Mouse (Mus musculus): Measurements from ENCODE around the gene Zfp354b. TPM values are rescaled to one million over a fixed set of nuclear protein-coding genes. Genes with fewer than 3 reads are reported as not detected.
A peak's percentile ranks its signal among the peaks of the same experiment; 100 is the strongest.

The Zfp354b gene
- 1 to 10 TPM; 1.1 to 1.3 TPM for total RNA-seq (2021)

DNA sequence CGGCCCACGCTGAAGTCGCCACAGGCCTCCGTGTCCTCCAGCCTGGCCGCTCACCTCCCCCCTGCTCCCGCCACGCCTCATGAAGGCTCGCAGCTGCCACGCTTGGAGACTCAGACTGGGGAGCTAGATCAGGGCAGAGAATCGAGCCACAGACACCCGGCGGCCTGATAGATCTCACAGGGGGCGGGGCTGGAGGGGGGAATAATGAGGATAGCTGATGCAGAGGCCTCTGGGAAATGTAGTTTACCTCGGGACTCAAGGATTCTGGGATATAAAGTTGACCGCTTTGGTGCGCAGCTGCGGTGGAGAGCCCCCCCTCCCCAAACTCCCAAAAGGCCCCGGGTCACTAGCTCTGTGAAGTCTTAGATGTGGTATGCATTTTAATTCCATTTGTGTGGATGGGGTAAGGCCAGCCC, at the start of gene Zfp354b:
Gene Zfp354b (minus strand): TSS at position 183 of the 416 bp plus-strand sequence.
- intact Hi-C loops (cut with DNase I): loop anchor here (5.0 to 10.0 kb wide), 2 partner anchors 104 to 603 kb away; partner anchors contain the start of gene Zfp354c
- peak; percentile 85 for DNase-seq

DNA sequence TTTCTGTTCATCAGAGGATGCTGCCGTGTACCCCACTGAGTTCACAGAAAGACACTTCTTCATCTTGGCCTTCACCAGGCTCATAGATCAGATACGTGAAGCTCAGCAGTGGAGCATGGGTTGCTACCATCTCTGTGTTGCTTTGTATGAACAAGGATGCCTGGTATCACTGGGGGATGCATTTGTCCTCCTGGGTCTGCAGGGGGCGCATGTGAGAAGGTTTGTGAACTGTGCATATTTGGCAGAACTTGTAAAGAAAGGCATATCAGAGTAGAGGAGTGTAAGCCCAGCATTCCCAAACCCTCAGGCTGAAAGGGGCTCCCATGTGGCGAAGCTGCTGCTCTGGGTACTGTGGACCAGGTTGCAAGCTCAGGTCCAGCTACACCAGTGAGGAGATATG, 45.8 kb upstream of the Zfp354b start:
- intact Hi-C loops (cut with DNase I): no loop called here
- DNase-seq: no peak

- DNase-seq: no peak
- intact Hi-C loops (cut with DNase I): no loop called here
These were observed 34.8 kb upstream of the Zfp354b start, which contains the start of gene Olfr1378 for GRCm38 (mm10) chr11:50966230-50966629. TSS of gene Olfr1378 (plus strand) at chr11:50966530.

DNA sequence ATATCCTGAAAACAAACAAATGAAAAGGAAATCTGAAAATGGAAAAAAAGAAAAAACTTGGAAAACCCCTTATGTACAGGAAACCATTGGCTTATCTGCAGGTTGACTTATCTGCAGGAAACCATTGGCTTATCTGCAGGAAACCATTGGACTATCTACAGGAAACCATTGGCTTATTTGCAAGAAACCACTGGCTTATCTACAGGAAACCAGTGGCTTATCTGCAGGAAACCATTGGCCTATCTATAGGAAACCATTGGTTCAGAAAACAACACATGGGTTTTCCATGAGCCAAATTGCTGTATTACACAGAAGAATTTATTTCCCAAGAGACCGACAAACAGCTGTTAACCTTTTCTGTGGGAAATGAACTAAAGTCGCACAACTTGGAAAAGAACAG, 33.5 kb upstream of the Zfp354b start:
- peak; percentile 5 to 30 for DNase-seq
- intact Hi-C loops (cut with DNase I): no loop called here

DNA sequence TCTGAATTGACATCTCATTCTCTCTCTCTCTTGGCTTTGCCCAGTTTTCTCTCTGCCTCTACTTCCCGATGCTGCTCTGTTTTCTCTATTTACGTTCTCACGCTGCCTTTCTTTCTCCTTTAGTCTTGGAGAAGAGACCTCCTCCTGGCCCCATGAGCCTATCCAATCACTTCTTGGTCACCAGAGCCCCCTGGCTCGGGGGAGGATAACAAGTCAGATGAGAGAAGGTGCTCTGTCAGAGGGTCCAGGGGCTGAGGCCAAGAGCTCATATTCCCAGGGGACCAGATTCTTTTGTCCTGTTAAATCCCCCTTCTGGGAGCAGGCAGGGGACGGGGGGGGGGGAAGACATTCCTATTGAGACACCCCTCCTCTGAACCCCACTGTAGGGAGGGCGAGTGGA, 22.2 kb upstream of the Zfp354b start, which contains the start of gene Prop1:
Gene Prop1 (minus strand): TSS at position 101 of the 400 bp plus-strand sequence.
- no peak for DNase-seq
- intact Hi-C loops (cut with DNase I): no loop called here

DNA sequence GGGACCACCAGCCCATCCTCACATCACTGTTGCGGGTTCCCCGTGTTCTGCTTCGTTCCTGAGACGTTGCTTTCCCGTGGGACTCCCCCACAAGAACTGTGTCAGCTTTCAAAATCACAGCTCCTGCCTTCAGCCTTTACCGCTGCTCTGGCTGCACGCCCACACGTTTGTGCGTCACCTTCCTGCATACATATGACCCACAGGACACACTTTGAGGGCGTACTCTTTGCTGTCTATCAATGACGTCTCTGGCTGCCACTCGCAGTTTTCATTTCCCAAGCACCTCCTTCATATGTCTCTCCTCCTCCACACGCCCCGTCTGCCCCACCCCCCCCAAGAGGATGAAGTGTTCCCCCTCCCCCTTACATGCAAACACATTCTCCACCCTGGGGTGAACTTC, 20.9 kb upstream of the Zfp354b start:
- no peak for DNase-seq
- intact Hi-C loops (cut with DNase I): no loop called here

GRCm38 (mm10) chr11:50943506-50943905, 12.1 kb upstream of the Zfp354b start, which contains the start of gene 4933414I15Rik:
TSS of gene 4933414I15Rik (minus strand) at chr11:50943765.
- DNase-seq: no peak
- intact Hi-C loops (cut with DNase I): loop anchor here (5.0 kb wide), 1 partner anchor 319 kb away; the partner anchor contains the start of genes BC049762 and Clk4

DNA sequence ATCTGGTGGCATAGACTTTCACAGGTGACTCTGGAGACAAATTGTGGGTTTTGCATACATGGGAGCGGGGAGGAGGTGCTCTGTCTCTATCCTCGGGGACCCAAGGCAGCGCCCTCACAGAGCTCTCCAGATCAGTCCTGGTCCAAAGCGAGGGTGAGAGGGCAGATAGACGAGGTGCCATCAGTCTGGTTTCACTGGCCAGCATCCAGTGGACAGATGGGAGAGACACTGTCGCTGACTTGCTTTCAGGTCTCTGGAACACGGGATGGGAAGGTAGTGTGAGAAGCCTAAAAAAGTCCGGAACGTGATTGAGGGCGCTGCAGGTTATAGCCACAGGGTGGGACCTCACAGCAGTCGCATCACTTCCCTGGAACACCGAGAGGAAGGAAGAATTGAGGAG, 11.0 kb upstream of the Zfp354b start:
- DNase-seq: no peak
- intact Hi-C loops (cut with DNase I): loop anchor here (5.0 kb wide), 1 partner anchor 320 kb away; the partner anchor contains the start of genes BC049762 and Clk4

DNA sequence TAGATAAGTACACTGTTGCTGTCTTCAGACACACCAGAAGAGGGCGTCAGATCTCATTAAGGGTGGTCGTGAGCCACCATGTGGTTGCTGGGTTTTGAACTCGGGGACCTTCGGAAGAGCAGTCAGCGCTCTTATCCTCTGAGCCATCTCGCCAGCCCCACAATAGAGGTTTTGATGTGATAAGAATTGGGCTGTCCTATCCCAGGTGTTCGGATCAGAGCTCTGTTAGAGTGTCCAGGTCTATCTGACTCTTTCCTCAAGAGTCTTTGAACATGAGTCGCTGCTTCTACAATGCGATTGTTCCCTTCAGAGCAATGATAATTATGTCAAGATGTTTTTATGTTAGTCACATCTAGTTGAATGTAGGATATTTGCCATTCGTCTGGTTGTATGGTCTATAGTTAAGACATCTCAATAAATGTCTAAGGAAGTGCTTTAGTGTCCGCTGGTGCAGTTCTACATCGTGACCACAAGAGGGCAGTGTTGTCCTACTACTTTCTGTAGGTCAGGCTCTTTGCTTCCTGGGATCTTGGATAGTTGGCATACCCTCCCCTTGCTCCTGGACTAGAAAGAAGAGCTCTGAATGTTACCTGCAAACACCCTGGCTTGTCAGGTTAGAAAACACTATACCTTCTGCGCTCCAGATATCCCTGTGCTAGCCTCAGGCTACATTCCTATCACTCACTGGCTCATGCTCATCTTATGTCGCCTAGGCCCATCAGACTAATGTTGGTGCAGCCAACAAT, 8.4 kb upstream of the Zfp354b start:
- DNase-seq: peak; percentile 20 to 51
- intact Hi-C loops (cut with DNase I): loop anchor here (1.0 to 10.0 kb wide), 4 partner anchors 94 to 595 kb away; partner anchors contain the start of genes BC049762, Clk4 and Zfp354a

- no peak for DNase-seq
- intact Hi-C loops (cut with DNase I): loop anchor here (2.0 to 10.0 kb wide), 2 partner anchors 120 to 596 kb away; partner anchors contain the start of gene Zfp354a
These were observed 7.0 kb upstream of the Zfp354b start for GRCm38 (mm10) chr11:50938435-50938834.

- intact Hi-C loops (cut with DNase I): loop anchor here (5.0 to 10.0 kb wide), 2 partner anchors 105 to 603 kb away; partner anchors contain the start of gene Zfp354c
- DNase-seq: no peak
These were observed 607 bp upstream of the Zfp354b start for GRCm38 (mm10) chr11:50932040-50932439.

- intact Hi-C loops (cut with DNase I): loop anchor here (5.0 to 10.0 kb wide), 2 partner anchors 104 to 604 kb away; partner anchors contain the start of gene Zfp354c
- DNase-seq: no peak
These were observed 412 bp downstream of the Zfp354b start for GRCm38 (mm10) chr11:50931021-50931420.

DNA sequence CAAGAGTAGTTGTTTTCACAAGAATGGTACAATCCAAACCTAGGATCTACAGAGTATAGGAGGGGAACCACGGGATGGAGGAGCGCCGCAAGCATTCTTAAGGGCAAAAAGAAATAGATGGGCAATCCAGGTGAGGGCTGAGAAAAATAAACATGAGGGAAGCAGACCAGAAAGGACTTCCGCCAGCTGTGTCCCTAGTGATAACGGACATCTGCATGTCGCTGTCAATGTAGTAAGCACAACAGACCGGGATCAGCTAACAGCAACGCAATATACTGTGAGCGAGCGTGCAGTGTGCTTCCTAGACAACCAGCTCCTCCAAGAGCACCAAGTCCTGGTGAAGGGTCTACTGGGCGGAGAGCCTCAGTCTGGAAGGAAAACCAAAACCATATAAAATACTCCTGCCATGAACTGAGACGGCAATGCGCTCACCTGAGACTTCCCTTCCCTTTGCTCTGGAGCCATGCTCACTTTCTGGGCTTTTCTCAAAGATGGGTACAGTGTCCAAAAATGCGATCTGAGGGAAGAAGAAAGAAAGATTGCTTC, 891 bp downstream of the Zfp354b start:
- intact Hi-C loops (cut with DNase I): loop anchor here (5.0 to 10.0 kb wide), 2 partner anchors 103 to 604 kb away; partner anchors contain the start of gene Zfp354c
- peak; percentile 5 to 12 for DNase-seq

- intact Hi-C loops (cut with DNase I): loop anchor here (5.0 to 10.0 kb wide), 2 partner anchors 88 to 271 kb away; partner anchors contain the start of gene Zfp354c
- peak; percentile 93 to 94 for DNase-seq
These were observed 15.6 kb downstream of the Zfp354b start, which contains the start of gene Zfp2 for GRCm38 (mm10) chr11:50915671-50916320. TSS of gene Zfp2 (minus strand) at chr11:50916165.

- intact Hi-C loops (cut with DNase I): loop anchor here (10.0 kb wide), 1 partner anchor 270 kb away; no protein-coding TSS in a partner anchor
- DNase-seq: no peak
These were observed 17.0 kb downstream of the Zfp354b start for GRCm38 (mm10) chr11:50914461-50914860.

DNA sequence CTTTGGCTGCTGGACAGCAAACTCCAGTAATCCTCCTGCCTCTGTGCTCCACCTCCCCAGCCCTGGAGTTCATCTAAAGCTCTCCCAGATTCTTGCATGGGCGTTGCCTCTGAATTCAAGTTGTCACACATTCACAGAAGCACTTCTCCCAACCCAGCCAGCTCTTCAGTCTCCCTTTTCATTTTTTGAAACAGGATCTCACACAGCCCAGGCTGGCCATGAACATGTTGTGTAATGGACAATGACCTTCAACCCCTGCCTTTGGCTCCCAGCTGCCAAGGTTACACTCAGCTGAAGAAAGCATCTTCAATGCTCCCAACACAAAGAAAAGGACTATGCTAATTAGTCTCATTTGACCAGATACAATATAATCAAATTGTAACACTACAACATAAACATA, 18.1 kb downstream of the Zfp354b start:
- intact Hi-C loops (cut with DNase I): loop anchor here (10.0 kb wide), 1 partner anchor 268 kb away; no protein-coding TSS in a partner anchor
- DNase-seq: no peak

DNA sequence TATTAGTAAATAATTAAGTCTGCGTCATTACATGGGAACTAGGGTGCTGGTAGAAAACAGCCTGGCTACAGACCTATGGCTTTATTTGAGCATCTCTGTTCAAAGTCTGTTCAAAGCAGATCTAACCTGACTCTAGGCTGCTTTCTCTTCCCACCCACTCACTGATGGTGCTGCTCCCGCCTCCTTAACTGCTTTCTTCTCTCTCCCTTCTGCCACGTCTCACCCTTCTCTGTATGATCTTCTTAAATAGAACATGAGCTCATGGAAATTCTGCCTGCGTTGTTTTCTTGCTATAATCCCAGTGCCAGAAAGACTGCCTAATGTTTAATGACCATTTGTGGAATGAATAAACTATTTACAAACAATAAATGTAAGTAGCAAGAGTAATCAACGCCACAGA, 23.3 kb downstream of the Zfp354b start:
- intact Hi-C loops (cut with DNase I): no loop called here
- DNase-seq: no peak

DNA sequence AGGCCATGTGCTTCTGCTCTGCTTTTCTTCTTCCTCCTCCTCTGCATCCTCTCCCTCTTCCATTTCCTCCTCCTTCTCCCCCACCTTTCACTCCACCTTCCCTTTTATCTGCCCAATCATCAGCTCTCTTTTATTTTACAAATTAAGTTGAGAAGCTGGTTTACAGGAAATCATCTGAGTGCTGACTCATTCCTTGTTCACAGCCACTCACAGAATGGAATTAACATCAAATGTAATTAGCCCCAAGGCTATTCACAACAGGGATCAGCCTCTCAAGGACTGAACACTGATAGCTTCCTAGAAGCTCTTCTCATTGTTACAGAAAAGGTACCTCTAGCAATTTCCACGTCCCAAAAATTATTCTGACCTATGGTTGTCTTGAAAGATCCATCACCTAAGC, 34.1 kb downstream of the Zfp354b start:
- intact Hi-C loops (cut with DNase I): no loop called here
- no peak for DNase-seq

- intact Hi-C loops (cut with DNase I): no loop called here
- peak in 1 of 2 experiments; percentile 16 for DNase-seq
These were observed 39.0 kb downstream of the Zfp354b start for GRCm38 (mm10) chr11:50892441-50892840.

GRCm38 (mm10) chr11:50887390-50888128, 43.9 kb downstream of the Zfp354b start, which contains the start of gene Zfp454:
TSS of gene Zfp454 (minus strand) at chr11:50887651.
- intact Hi-C loops (cut with DNase I): loop anchor here (1.0 kb wide), 1 partner anchor 46 kb away; the partner anchor contains the start of gene Zfp879
- peak; percentile 89 to 92 for DNase-seq

Data from heart, postnatal 10 days (tissue).